Mouse (Mus musculus) stomach, postnatal 0 days (tissue): ENCODE measurements around the gene Rps11. TPM values are rescaled to one million over a fixed set of nuclear protein-coding genes. Genes with fewer than 3 reads are reported as not detected.

Experiments used
- ATAC-seq: fragments of 200-750 bp; cut with Nextera tagmentation; 2 replicates; pipeline ENCODE4 v1.8.0; 2017; ENCODE audit not compliant: low FRiP score, low TSS enrichment
- DNase-seq: peaks from one replicate; pipeline ENCODE4 v3.0.0-alpha.2; 2016; ENCODE audit warnings: low spot score
- H3K27ac ChIP-seq: fragments of 300-500 bp; sonication (generic); replicated peaks from 2 replicates; pipeline ENCODE4 v1.5.1; 2014; ENCODE audit warnings: mild to moderate bottlenecking, control low read depth
- H3K27me3 ChIP-seq: fragments of 300-500 bp; sonication (generic); 2 replicates; pipeline ENCODE4 v1.6.1; 2014; ENCODE audit warnings: low read length; ENCODE audit not compliant: control insufficient read depth, insufficient read depth
- H3K36me3 ChIP-seq: fragments of 300-500 bp; sonication (generic); 2 replicates; pipeline ENCODE4 v1.6.1; 2014; ENCODE audit warnings: low read length, mixed read lengths; ENCODE audit not compliant: control insufficient read depth, insufficient read depth
- H3K4me1 ChIP-seq: fragments of 300-500 bp; sonication (generic); replicated peaks from 2 replicates; pipeline ENCODE4 v1.6.1; 2014; ENCODE audit warnings: antibody characterized with exemption; ENCODE audit not compliant: control insufficient read depth, insufficient read depth
- H3K4me2 ChIP-seq: fragments of 300-500 bp; sonication (generic); replicated peaks from 2 replicates; pipeline ENCODE4 v1.6.1; 2014; ENCODE audit warnings: low read depth, mild to moderate bottlenecking, control low read depth, moderate library complexity
- H3K4me3 ChIP-seq: fragments of 300-500 bp; sonication (generic); 2 replicates; pipeline ENCODE4 v1.5.1; 2014; ENCODE audit warnings: low read depth, low read length, control low read depth
- H3K9ac ChIP-seq: fragments of 300-500 bp; sonication (generic); 2 replicates; pipeline ENCODE4 v1.6.1; 2014; ENCODE audit warnings: mild to moderate bottlenecking, low read length, control low read depth, mixed read lengths
- H3K9me3 ChIP-seq: fragments of 300-500 bp; sonication (generic); 2 replicates; pipeline ENCODE4 v1.6.1; 2016; ENCODE audit warnings: low read length; ENCODE audit not compliant: control insufficient read depth
- CTCF ChIP-seq: IDR thresholded peaks from 2 replicates; pipeline ENCODE4 v1.5.1; 2016; ENCODE audit warnings: antibody characterized with exemption, low read depth, mild to moderate bottlenecking, moderate library complexity
- EP300 ChIP-seq: optimal IDR thresholded peaks from 2 replicates; pipeline ENCODE3; 2016; ENCODE audit warnings: antibody characterized with exemption
- WGBS: fragments of 180-500 bp; shearing (Covaris S2); extraction: QIAGEN DNeasy Blood & Tissue Kit; methylation state at CpG from one replicate; pipeline ENCODE4 v1.1.7; 2014; 5-methylcytosine and 5-hydroxymethylcytosine counted together
- polyA plus RNA-seq: library from polyadenylated mRNA; unstranded; fragments of >200 nt; fragmentation: Nextera tagmentation; extraction: Ambion mirVana; gene quantifications from 2 replicates; pipeline ENCODE4 v1.2.1, GENCODE M21; 2015

Gene Rps11
- polyA plus RNA-seq, 1 experiment from 2014 or later = 1,191 TPM

DNA sequence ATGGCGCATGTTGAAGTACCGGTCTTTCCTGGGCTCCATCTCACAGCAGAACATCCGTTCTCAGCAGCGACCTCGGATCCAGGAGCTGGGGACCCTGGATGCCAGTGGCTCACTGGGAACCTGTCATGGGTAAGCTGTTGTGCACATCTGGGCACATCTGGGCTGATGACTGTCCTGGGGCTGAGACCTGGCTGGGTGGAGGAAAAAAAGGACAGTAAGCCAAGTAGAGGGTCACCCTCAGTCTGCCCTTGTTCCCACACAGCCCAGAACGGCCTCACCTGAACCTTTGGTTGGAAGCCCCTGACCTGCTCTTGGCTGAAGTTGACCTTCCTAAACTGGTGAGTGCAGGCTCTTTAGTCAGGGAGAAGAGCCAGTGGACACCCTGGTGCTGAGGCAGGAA lies 34.8 kb upstream of the Rps11 start:
- Histone ChIP-seq H3K4me3 (no peak overlapping the region), H3K27ac (no peak overlapping the region), H3K36me3 (peaks cover 2% of the 10 kb centered on the region; the same call in 1 of the 2 replicates), H3K27me3 (no peaks in the 10 kb centered on the region), H3K9me3 (no peaks in the 10 kb centered on the region), H3K9ac (no peak overlapping the region), H3K4me1 (peaks cover 3% of the 10 kb centered on the region; the same call in 1 of the 2 replicates), H3K4me2 (no peak overlapping the region)
- no peak for TF ChIP-seq CTCF
- no peak for TF ChIP-seq EP300
- 85% methylated on average over 6 of the region's 6 CpGs for WGBS
- ATAC-seq (no peak), DNase-seq (no peak)

DNA sequence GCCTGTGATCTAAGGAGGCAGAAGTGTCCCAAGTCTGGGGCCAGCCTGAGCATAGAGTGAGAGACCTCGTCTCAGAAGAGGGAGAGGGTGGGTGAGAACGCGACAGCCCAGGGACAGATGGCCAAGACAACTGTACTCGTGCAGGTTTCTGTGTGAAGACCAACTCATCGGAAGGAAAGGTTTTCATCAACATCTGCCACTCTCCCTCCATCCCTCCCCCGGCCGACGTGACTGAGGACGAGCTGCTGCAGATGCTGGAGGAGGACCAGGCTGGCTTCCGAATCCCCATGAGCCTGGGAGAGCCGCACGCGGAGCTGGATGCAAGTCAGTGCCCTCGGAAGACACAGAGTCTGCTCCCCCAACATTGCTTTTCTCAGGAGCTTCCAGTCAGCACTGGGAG lies 33.2 kb upstream of the Rps11 start:
- no peaks in the 10 kb centered on the region; the same call in 1 of the 2 replicates for H3K4me1 ChIP-seq
- no peaks in the 10 kb centered on the region for H3K9me3 ChIP-seq
- H3K27ac ChIP-seq = no peak overlapping the region
- TF ChIP-seq CTCF (no peak), EP300 (no peak)
- no peak overlapping the region for H3K4me2 ChIP-seq
- no peak overlapping the region for H3K9ac ChIP-seq
- DNase-seq (no peak), ATAC-seq (no peak)
- no peak overlapping the region for H3K4me3 ChIP-seq
- peaks cover 2% of the 10 kb centered on the region; the same call in 1 of the 2 replicates for H3K36me3 ChIP-seq
- no peaks in the 10 kb centered on the region for H3K27me3 ChIP-seq
- 84% methylated on average over 14 of the region's 14 CpGs for WGBS

DNA sequence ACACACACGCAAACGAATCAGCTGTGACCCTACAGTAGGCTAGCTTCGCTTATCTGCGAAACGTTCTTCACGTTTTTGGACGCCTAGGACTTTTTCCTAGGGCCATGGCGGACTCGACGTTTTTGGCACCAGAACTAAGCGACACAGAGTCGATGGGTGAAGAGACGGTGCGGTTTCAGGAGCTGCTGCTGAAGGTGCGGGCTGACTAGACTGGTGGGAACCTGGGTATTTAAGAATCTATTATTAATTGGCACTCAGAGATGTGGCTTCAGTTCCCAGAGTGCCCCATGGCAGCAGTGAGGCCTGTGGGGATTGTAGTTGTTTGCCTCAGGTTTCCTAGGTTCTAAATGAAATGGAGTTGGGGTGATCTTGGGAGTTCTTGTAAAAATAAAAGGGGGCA lies 32.0 kb upstream of the Rps11 start:
- Histone ChIP-seq H3K36me3 (peaks cover 2% of the 10 kb centered on the region; the same call in 1 of the 2 replicates), H3K27me3 (no peaks in the 10 kb centered on the region), H3K9ac (no peak overlapping the region), H3K4me2 (no peak overlapping the region), H3K27ac (no peak overlapping the region), H3K4me1 (peaks cover under 1% of the 10 kb centered on the region; the same call in 1 of the 2 replicates), H3K9me3 (no peaks in the 10 kb centered on the region), H3K4me3 (no peak overlapping the region)
- ATAC-seq (no peak), DNase-seq (no peak)
- 92% methylated on average over 15 of the region's 15 CpGs for WGBS
- TF ChIP-seq EP300 (no peak), CTCF (no peak)

DNA sequence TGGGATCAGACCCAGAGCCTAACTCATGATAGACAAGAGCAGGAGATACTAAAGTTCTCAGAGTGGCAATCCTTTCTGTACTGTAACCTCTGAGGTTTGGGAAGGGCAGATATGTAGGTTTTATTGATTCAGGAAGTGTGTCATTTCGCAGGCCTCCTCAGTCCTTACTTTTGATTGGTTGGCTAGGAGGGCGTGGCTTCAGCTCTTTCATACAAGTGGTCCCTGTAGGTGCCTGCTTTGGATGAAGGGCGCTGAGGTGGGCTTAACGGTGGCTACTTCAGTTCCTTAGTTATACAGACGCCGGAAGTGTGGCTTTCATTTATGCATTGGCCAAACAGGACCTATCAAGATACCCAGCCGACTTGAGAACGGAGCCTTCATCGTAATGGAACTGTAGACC lies 31.4 kb upstream of the Rps11 start:
- ATAC-seq (no peak), DNase-seq (peak; percentile 38)
- WGBS = 83% methylated on average over 9 of the region's 9 CpGs
- H3K4me1 ChIP-seq = peaks cover 6% of the 10 kb centered on the region; the same call in 1 of the 2 replicates
- H3K9ac ChIP-seq = no peak overlapping the region
- TF ChIP-seq EP300 = no peak
- no peak for TF ChIP-seq CTCF
- H3K9me3 ChIP-seq = no peaks in the 10 kb centered on the region
- H3K27ac ChIP-seq = peak overlapping the region; percentile 35; the same call in 1 of the 2 replicates
- H3K27me3 ChIP-seq = no peaks in the 10 kb centered on the region
- peaks cover 2% of the 10 kb centered on the region; the same call in 1 of the 2 replicates for H3K36me3 ChIP-seq
- H3K4me3 ChIP-seq = no peak overlapping the region
- H3K4me2 ChIP-seq = no peak overlapping the region

DNA sequence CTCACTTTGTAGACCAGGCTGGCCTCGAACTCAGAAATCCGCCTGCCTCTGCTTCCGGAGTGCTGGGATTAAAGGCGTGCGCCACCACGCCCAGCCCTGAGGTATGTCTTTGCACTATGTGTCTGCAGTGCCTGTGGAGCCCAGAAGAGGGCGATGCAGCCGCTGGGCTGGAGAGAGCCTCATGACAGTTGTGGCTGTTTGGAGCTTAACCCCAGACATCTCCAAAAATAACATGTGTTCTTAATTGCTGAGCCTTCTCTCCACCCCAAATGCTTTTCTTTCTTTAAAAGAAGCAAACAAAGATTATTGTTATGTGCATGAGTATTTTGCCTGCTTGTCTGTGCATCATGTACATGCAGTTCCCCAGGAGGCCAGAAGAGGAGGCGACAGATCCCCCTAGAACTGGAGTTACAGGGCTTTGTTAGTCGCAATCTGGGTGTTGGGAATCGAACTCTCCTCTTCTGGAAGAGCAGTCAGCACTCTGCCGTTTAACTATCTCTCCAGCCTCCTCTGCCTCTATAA lies 30.8 kb upstream of the Rps11 start:
- peak; percentile 74 for TF ChIP-seq CTCF
- no peak for TF ChIP-seq EP300
- peak overlapping the region; percentile 66; the same call in 1 of the 2 replicates for H3K4me3 ChIP-seq
- peak overlapping the region; percentile 68 for H3K4me2 ChIP-seq
- H3K9ac ChIP-seq = no peak overlapping the region
- DNase-seq (peak; percentile 69), ATAC-seq (peak; percentile 41)
- H3K4me1 ChIP-seq = peaks cover 6% of the 10 kb centered on the region; the same call in 1 of the 2 replicates
- WGBS = 67% methylated on average over 12 of the region's 12 CpGs
- H3K36me3 ChIP-seq = no peaks in the 10 kb centered on the region; the same call in 1 of the 2 replicates
- no peaks in the 10 kb centered on the region for H3K27me3 ChIP-seq
- H3K27ac ChIP-seq = peak overlapping the region; percentile 35; the same call in 1 of the 2 replicates
- H3K9me3 ChIP-seq = no peaks in the 10 kb centered on the region
